ENCODE assay signal across 20 mouse cellular contexts in the genomic region with DNA sequence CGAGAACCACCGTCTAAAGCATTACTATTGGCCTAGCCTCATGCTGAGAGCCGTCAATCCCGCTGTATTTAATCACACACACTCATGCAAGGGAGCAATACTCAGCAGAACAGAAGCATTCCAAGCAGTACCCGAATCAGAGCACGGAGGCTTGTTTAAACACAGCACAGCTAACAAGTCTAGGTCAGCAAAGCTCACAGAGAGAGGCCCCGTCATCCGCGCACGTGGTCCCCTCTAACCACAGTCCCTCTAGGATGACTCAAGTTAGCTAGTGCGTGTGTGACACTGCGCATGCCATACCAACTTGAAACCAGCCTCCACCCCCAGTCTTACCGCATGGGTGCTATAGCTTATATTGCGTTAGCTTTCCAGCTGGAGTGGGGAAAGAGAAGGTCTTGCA. TPM values are rescaled to one million over a fixed set of nuclear protein-coding genes. Genes with fewer than 3 reads are reported as not detected.
DNase-seq lines count a peak whose midpoint lies in the region; ATAC-seq and TF ChIP-seq lines count a peak whose summit lies in the region.
"Had no signal": no experiment of that assay in that cellular context is flagged by ENCODE, and none has a peak within 500 bp of the region (broad histone marks: within the 10 kb centered on the region; RNA-seq: fewer than 3 reads in every experiment).

No protein-coding gene starts in this region.

- H3K4me3 ChIP-seq in lung, postnatal 0 days (ENCODE audit: low read depth, low read length), result no peak overlapping the region
- H3K4me3 ChIP-seq in stomach, postnatal 0 days (ENCODE audit: low read depth, low read length), result no peak overlapping the region
- H3K4me3 ChIP-seq in hindbrain, postnatal 0 days (ENCODE audit: low read length), result no peak overlapping the region
- H3K4me3 ChIP-seq: embryonic facial prominence, embryonic 15.5 days; heart, embryonic 13.5 days; hindbrain, embryonic 13.5 days; intestine, embryonic 15.5 days; left cerebral cortex, adult 2 months; midbrain, embryonic 12.5 days; neural tube, embryonic 12.5 days had no signal

- WGBS in lung, postnatal 0 days, result 50% methylated on average over 14 of the region's 14 CpGs
- WGBS in stomach, postnatal 0 days, result 74% methylated on average over 14 of the region's 14 CpGs
- WGBS in hindbrain, postnatal 0 days, result 81% methylated on average over 14 of the region's 14 CpGs

- H3K27ac ChIP-seq in lung, postnatal 0 days (ENCODE audit: low read length), result no peak overlapping the region
- H3K27ac ChIP-seq in stomach, postnatal 0 days (replicated peaks), result no peak overlapping the region
- H3K27ac ChIP-seq in hindbrain, postnatal 0 days, result no peak overlapping the region
- H3K27ac ChIP-seq: embryonic facial prominence, embryonic 15.5 days; heart, embryonic 13.5 days; hindbrain, embryonic 13.5 days; intestine, embryonic 15.5 days; left cerebral cortex, adult 2 months; midbrain, embryonic 12.5 days; neural tube, embryonic 12.5 days had no signal

- no peaks in the 10 kb centered on the region for H3K4me1 ChIP-seq in lung, postnatal 0 days (ENCODE audit: insufficient read depth, low read depth, low read length)
- no peaks in the 10 kb centered on the region for H3K4me1 ChIP-seq in stomach, postnatal 0 days (replicated peaks; ENCODE audit: control insufficient read depth, insufficient read depth)
- H3K4me1 ChIP-seq in hindbrain, postnatal 0 days (ENCODE audit: insufficient read depth, low read length), result no peaks in the 10 kb centered on the region
- H3K4me1 ChIP-seq: embryonic facial prominence, embryonic 15.5 days; hindbrain, embryonic 13.5 days; intestine, embryonic 15.5 days; midbrain, embryonic 12.5 days; neural tube, embryonic 12.5 days had no signal

- H3K4me2 ChIP-seq in lung, postnatal 0 days (replicated peaks; ENCODE audit: low read depth, low read length), result no peak overlapping the region
- H3K4me2 ChIP-seq in stomach, postnatal 0 days (replicated peaks; ENCODE audit: low read depth), result no peak overlapping the region
- no peak overlapping the region for H3K4me2 ChIP-seq in hindbrain, postnatal 0 days (ENCODE audit: low read depth, low read length)
- H3K4me2 ChIP-seq: embryonic facial prominence, embryonic 15.5 days; heart, embryonic 13.5 days; hindbrain, embryonic 13.5 days; intestine, embryonic 15.5 days; midbrain, embryonic 12.5 days; neural tube, embryonic 12.5 days had no signal

- peak; percentile 14 for DNase-seq in CD4-positive, CD25-positive, alpha-beta regulatory T cell, adult 2 months (ENCODE audit: low read depth, low spot score)
- peak; percentile 76 for DNase-seq in lung, postnatal 0 days (ENCODE audit: low spot score)
- DNase-seq in lung, adult 18-20 months, result no peak
- DNase-seq in stomach, postnatal 0 days (ENCODE audit: low spot score), result no peak
- DNase-seq in hindbrain, postnatal 0 days (ENCODE audit: low spot score), result no peak
- DNase-seq: adrenal gland, adult 2 months; cerebellum, adult 9-11 months; kidney, postnatal 36 days; left cerebral cortex, postnatal 4 days; liver had no signal

- TF ChIP-seq CTCF in lung, postnatal 0 days (IDR thresholded peaks at IDR 0.05), result no peak
- TF ChIP-seq CTCF in stomach, postnatal 0 days (IDR thresholded peaks at IDR 0.05; ENCODE audit: low read depth), result no peak
- TF ChIP-seq CTCF in hindbrain, postnatal 0 days (IDR thresholded peaks at IDR 0.05; ENCODE audit: low read depth), result no peak

- no peaks in the 10 kb centered on the region for H3K9me3 ChIP-seq in lung, postnatal 0 days (ENCODE audit: low read length)
- no peaks in the 10 kb centered on the region for H3K9me3 ChIP-seq in stomach, postnatal 0 days (ENCODE audit: control insufficient read depth, low read length)
- no peaks in the 10 kb centered on the region for H3K9me3 ChIP-seq in hindbrain, postnatal 0 days (ENCODE audit: low read length)
- H3K9me3 ChIP-seq: embryonic facial prominence, embryonic 15.5 days; heart, embryonic 13.5 days; hindbrain, embryonic 13.5 days; intestine, embryonic 15.5 days; midbrain, embryonic 12.5 days; neural tube, embryonic 12.5 days had no signal

- no peak for TF ChIP-seq EP300 in lung, postnatal 0 days (IDR thresholded peaks at IDR 0.05)
- TF ChIP-seq EP300 in stomach, postnatal 0 days (optimal IDR thresholded peaks at IDR 0.05), result no peak

- H3K36me3 ChIP-seq in lung, postnatal 0 days (ENCODE audit: insufficient read depth, low read length), result peaks cover 8% of the 10 kb centered on the region; the same call in 1 of the 2 replicates
- H3K36me3 ChIP-seq in stomach, postnatal 0 days (ENCODE audit: control insufficient read depth, insufficient read depth, low read length), result peaks cover 18% of the 10 kb centered on the region
- H3K36me3 ChIP-seq in hindbrain, postnatal 0 days (ENCODE audit: insufficient read depth, low read length), result peaks cover 28% of the 10 kb centered on the region

- no peaks in the 10 kb centered on the region for H3K27me3 ChIP-seq in lung, postnatal 0 days (replicated peaks; ENCODE audit: insufficient read depth, low read length)
- no peaks in the 10 kb centered on the region for H3K27me3 ChIP-seq in stomach, postnatal 0 days (ENCODE audit: control insufficient read depth, insufficient read depth, low read length)
- H3K27me3 ChIP-seq in hindbrain, postnatal 0 days (ENCODE audit: insufficient read depth, low read length), result no peaks in the 10 kb centered on the region
- H3K27me3 ChIP-seq: embryonic facial prominence, embryonic 15.5 days; heart, embryonic 13.5 days; hindbrain, embryonic 13.5 days; intestine, embryonic 15.5 days; midbrain, embryonic 12.5 days; neural tube, embryonic 12.5 days had no signal

- ATAC-seq in CD4-positive, CD25-positive, alpha-beta regulatory T cell, adult 4 months, result no peak
- peak; percentile 91 for ATAC-seq in lung, postnatal 0 days
- ATAC-seq in common myeloid progenitor, adult 5-6 weeks (replicated peaks; ENCODE audit: low read depth, poor library complexity, severe bottlenecking), result 0 out of 2 replicates have a peak, but pooled peaks have one; percentile 36
- ATAC-seq in stomach, postnatal 0 days (ENCODE audit: low FRiP score, low TSS enrichment), result peak; percentile 80; the same call in 1 of the 2 replicates
- ATAC-seq in hindbrain, postnatal 0 days, result no peak
- ATAC-seq in megakaryocyte-erythroid progenitor cell, adult 5-6 weeks (replicated peaks; ENCODE audit: low FRiP score, low TSS enrichment, poor library complexity, severe bottlenecking), result no peak
- ATAC-seq: intestine, embryonic 15.5 days had no signal

- no peak overlapping the region for H3K9ac ChIP-seq in lung, postnatal 0 days (replicated peaks; ENCODE audit: low read depth)
- H3K9ac ChIP-seq in stomach, postnatal 0 days (ENCODE audit: low read length), result no peak overlapping the region
- no peak overlapping the region for H3K9ac ChIP-seq in hindbrain, postnatal 0 days (replicated peaks; ENCODE audit: low read length)
- H3K9ac ChIP-seq: embryonic facial prominence, embryonic 15.5 days; heart, embryonic 13.5 days; hindbrain, embryonic 13.5 days; intestine, embryonic 15.5 days; midbrain, embryonic 12.5 days; neural tube, embryonic 12.5 days had no signal

RNA-seq across cellular contexts. Expression of a gene that starts 31.1 kb away (rescaled TPM):
- polyA plus RNA-seq in CD4-positive, CD25-positive, alpha-beta regulatory T cell, adult 4 months (2017; shearing (Covaris generic)), result under 1 TPM; 0.15 to 0.92 TPM
- 136 and 149 TPM in 2 replicates for polyA plus RNA-seq in lung, postnatal 0 days (2015; fragmentation: Nextera tagmentation; extraction: Ambion mirVana)
- 2.0 and 9.5 TPM in 2 replicates for total RNA-seq in common myeloid progenitor, adult 5-6 weeks (2017)
- polyA plus RNA-seq in stomach, postnatal 0 days (2015; fragmentation: Nextera tagmentation; extraction: Ambion mirVana), result 71.4 and 76.4 TPM in 2 replicates
- total RNA-seq in hindbrain, postnatal 0 days (2014; rRNA removed), result 30.2 and 42.8 TPM in 2 replicates
- polyA plus RNA-seq in hindbrain, postnatal 0 days (2015; fragmentation: Nextera tagmentation; extraction: Ambion mirVana), result 140 and 145 TPM in 2 replicates
- total RNA-seq in megakaryocyte-erythroid progenitor cell, adult 5-6 weeks (2014; fragmentation: Nextera tagmentation), result 0.77 and 3.5 TPM in 2 replicates
- total RNA-seq in megakaryocyte-erythroid progenitor cell, adult 5-6 weeks (2017), result 1.2 and 3.5 TPM in 2 replicates

Comparison
In these comparisons a context has a peak if more than half of its experiments do, and no peak if none do; other contexts are left out.
1. DNase-seq: peak in CD4-positive, CD25-positive, alpha-beta regulatory T cell, adult 2 months (single experiment) and lung, postnatal 0 days (single experiment); none in lung, adult 18-20 months (0 of 2), stomach, postnatal 0 days (single experiment) and hindbrain, postnatal 0 days (single experiment).
2. ATAC-seq: peak in lung, postnatal 0 days (single experiment), common myeloid progenitor, adult 5-6 weeks (single experiment) and stomach, postnatal 0 days (single experiment); none in CD4-positive, CD25-positive, alpha-beta regulatory T cell, adult 4 months (single experiment), hindbrain, postnatal 0 days (single experiment) and megakaryocyte-erythroid progenitor cell, adult 5-6 weeks (single experiment).
3. RNA of a gene that starts 31.1 kb away (polyA plus RNA-seq): 136 to 149 TPM in lung, postnatal 0 days, 140 to 145 TPM in hindbrain, postnatal 0 days and 71.4 to 76.4 TPM in stomach, postnatal 0 days; 0.15 to 0.92 TPM in CD4-positive, CD25-positive, alpha-beta regulatory T cell, adult 4 months; every median in the first group is over 10 times any median in the second.